Mouse (Mus musculus) MEL (cell line): ENCODE measurements at regions not wholly inside any gene's neighbourhood (a gene's known extent, or its start where the extent isn't known, plus 50 kb on each side); places are given as distances from the start of the nearest gene placed in this dataset.

Experiments
- CHD1 ChIP-seq: IDR thresholded peaks from 2 replicates; pipeline ENCODE4 v1.6.1; 2012; ENCODE audit warnings: low read depth, mild to moderate bottlenecking, inconsistent platforms, low read length, improper control_type of control experiment
- CHD2 ChIP-seq: IDR thresholded peaks from 2 replicates; pipeline ENCODE4 v1.6.1; 2011; ENCODE audit warnings: low read length, improper control_type of control experiment
- CTCF ChIP-seq, 3 experiments: IDR thresholded peaks in 2 of 3; conservative IDR thresholded peaks in 1 of 3; 2 replicates each; pipeline ENCODE4 v1.5.1; 2011 to 2012; ENCODE audit warnings: low read length in 3 of 3, low read depth in 2 of 3, mild to moderate bottlenecking in 2 of 3, improper control_type of control experiment in 1 of 3, inconsistent platforms in 1 of 3, mixed read lengths in 1 of 3, moderate library complexity in 1 of 3; ENCODE audit not compliant: control insufficient read depth in 1 of 3, insufficient read depth in 1 of 3, poor library complexity in 1 of 3, severe bottlenecking in 1 of 3
- E2F4 ChIP-seq: IDR thresholded peaks from 2 replicates; pipeline ENCODE4 v1.6.1; 2011; ENCODE audit warnings: low read depth, low read length, improper control_type of control experiment, borderline replicate concordance
- EP300 ChIP-seq, 2 experiments: IDR thresholded peaks; 2 replicates each; pipeline ENCODE4 v1.6.1; 2011; ENCODE audit warnings: improper control_type of control experiment in 2 of 2, low read length in 2 of 2, low read depth in 1 of 2, mild to moderate bottlenecking in 1 of 2
- NRF1 ChIP-seq: IDR thresholded peaks from 2 replicates; pipeline ENCODE4 v1.6.1; 2014; ENCODE audit warnings: low read depth, mild to moderate bottlenecking, inconsistent platforms, low read length, improper control_type of control experiment, moderate library complexity; ENCODE audit not compliant: poor library complexity, insufficient read depth, severe bottlenecking
- POLR2A ChIP-seq, 2 experiments: IDR thresholded peaks; 2 replicates each; pipeline ENCODE4 v1.6.1; 2011 to 2012; ENCODE audit warnings: low read length in 2 of 2, mild to moderate bottlenecking in 2 of 2, control low read depth in 1 of 2, improper control_type of control experiment in 1 of 2, low read depth in 1 of 2, moderate library complexity in 1 of 2; ENCODE audit not compliant: control insufficient read depth in 1 of 2, insufficient read depth in 1 of 2, poor library complexity in 1 of 2
- RCOR1 ChIP-seq: IDR thresholded peaks from 2 replicates; pipeline ENCODE4 v1.6.1; 2012; ENCODE audit warnings: low read depth, mild to moderate bottlenecking, inconsistent platforms, low read length, improper control_type of control experiment
- TCF12 ChIP-seq: IDR thresholded peaks from 2 replicates; pipeline ENCODE4 v1.6.1; 2014; ENCODE audit warnings: low read depth, mild to moderate bottlenecking, inconsistent platforms, low read length, improper control_type of control experiment, moderate library complexity
- USF1 ChIP-seq: IDR thresholded peaks from 2 replicates; pipeline ENCODE4 v1.6.1; 2014; ENCODE audit warnings: low read depth, mild to moderate bottlenecking, inconsistent platforms, low read length, improper control_type of control experiment, moderate library complexity

GRCm38 (mm10) chr2:180832711-180833110, 56.0 kb upstream of the Bhlhe23 start:
- TF ChIP-seq CHD1 (no peak), POLR2A (IDR thresholded peaks at IDR 0.05; ENCODE audit: control insufficient read depth in 1 of 2, insufficient read depth in 1 of 2, low read depth in 1 of 2, low read length in 2 of 2, poor library complexity in 1 of 2) (no peak), NRF1 (no peak), EP300 (IDR thresholded peaks at IDR 0.05; ENCODE audit: low read depth in 1 of 2, low read length in 2 of 2) (no peak), CTCF (IDR thresholded peaks at IDR 0.05 in 2 of 3, conservative IDR thresholded peaks at IDR 0.05 in 1 of 3; ENCODE audit: control insufficient read depth in 1 of 3, insufficient read depth in 1 of 3, low read depth in 2 of 3, low read length in 3 of 3, poor library complexity in 1 of 3, severe bottlenecking in 1 of 3) (no peak), E2F4 (no peak), TCF12 (no peak), CHD2 (no peak), RCOR1 (no peak), USF1 (no peak)
